Mouse (Mus musculus) spleen, adult 18-20 months (tissue): ENCODE measurements around the gene Rnaset2a.
"Not testable (repeated sequence)": the region's sequence is repeated elsewhere in the genome, so short reads cannot be mapped to it uniquely, and the experiment has no call there.

Experiments used
- DNase-seq, 2 experiments: peaks; one replicate each; pipeline ENCODE4 v3.0.0; 2022; ENCODE audit warnings: mixed read lengths in 2 of 2

Rnaset2a gene

DNA sequence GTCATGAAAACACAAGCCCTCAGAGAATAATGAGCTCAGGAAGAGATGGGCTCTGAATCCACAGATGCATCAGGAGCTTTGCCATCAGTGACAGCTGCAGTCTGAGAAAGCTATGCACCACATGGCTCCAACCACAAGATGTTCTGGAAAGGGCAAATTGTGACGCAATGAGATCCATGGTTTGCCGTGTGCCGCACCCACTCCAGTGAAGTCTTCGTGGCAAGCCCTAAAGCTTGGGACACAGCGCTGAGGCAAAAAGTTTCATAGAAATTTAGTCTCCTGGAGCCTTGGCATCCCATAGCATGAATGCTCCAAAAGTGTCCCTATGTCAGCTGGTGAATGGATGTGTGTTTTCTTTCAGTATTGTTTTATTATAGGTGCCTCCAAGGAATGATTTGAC is 9.8 kb downstream of the Rnaset2a start:
- DNase-seq: not testable (repeated sequence)

- DNase-seq: not testable (repeated sequence)
These were observed 17.0 kb downstream of the Rnaset2a start for GRCm38 (mm10) chr17:8130849-8131248.

DNA sequence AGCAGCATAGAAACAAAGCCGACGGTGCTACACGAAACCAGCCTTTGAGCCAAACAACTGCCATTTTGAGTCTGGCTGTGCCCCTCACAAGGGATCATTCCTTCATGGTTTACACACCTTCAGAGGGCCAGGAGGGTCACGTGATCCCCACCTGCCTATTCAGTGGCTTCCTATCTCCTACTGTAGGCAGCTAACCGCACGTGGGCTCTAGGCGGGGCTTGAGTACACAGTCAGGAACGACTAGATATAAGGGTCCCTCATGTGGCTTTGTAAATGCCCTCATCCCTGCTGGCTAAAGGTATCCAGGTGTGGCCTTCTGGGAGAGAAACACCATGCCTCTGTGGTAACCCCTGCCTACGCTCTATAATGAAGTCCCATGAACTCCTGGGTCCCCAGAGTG is 18.3 kb downstream of the Rnaset2a start:
- DNase-seq: not testable (repeated sequence)

- DNase-seq: not testable (repeated sequence)
These were observed 19.4 kb downstream of the Rnaset2a start for GRCm38 (mm10) chr17:8128326-8128993.

GRCm38 (mm10) chr17:8124586-8124985 is 23.3 kb downstream of the Rnaset2a start:
- DNase-seq: not testable (repeated sequence)

GRCm38 (mm10) chr17:8122974-8123373 is 24.9 kb downstream of the Rnaset2a start:
- DNase-seq: not testable (repeated sequence)

DNA sequence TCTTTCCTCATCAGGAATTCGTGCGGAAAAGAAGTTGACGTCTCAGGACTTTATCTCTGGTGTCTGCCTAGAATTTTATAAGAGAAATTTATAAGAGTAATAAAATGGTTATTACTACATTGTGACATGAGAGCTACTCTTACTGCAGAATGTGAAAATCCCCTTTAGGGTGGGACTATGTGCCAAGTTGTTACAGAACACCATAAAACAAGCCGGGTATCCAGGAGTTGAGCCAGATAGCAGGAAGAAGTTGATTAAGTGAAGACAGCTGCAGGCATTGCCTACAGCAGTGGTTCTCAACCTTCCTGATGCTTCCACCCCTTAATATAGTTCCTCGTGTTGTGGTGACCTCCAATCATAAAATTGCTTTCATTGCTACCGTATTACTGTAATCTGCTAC is 31.0 kb downstream of the Rnaset2a start:
- DNase-seq: not testable (repeated sequence)

- not testable (repeated sequence) for DNase-seq
These were observed 31.5 kb downstream of the Rnaset2a start for GRCm38 (mm10) chr17:8116378-8116777.

- DNase-seq: not testable (repeated sequence)
These were observed 35.7 kb downstream of the Rnaset2a start for GRCm38 (mm10) chr17:8112199-8112598.

- DNase-seq: not testable (repeated sequence)
These were observed 46.6 kb downstream of the Rnaset2a start for GRCm38 (mm10) chr17:8101297-8101609.

GRCm38 (mm10) chr17:8100405-8101296 is 47.2 kb downstream of the Rnaset2a start:
- not testable (repeated sequence) for DNase-seq

DNA sequence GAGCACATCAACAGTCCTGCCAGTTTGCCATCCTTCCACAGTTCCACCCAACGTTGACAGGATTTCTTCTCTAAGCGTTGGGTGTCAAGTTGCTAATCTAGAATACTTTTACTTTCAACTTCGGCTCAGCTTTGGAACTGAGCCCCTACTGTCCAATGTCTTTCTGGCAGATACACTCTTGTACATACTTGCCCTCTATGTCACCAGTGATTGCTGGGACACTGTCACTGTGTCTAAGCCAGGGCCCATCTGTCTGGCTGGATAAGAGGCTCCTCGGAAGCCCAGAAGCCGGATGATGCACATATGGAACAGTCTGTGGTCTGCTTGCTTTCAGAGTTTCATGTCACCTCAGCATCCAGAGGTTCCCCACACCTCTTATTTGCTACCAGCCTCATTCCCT is 51.7 kb downstream of the Rnaset2a start:
- DNase-seq: not testable (repeated sequence)

- DNase-seq: not testable (repeated sequence)
These were observed 52.2 kb downstream of the Rnaset2a start for GRCm38 (mm10) chr17:8095653-8096052.

GRCm38 (mm10) chr17:8092537-8093526 is 55.1 kb downstream of the Rnaset2a start:
- not testable (repeated sequence) for DNase-seq

- DNase-seq: not testable (repeated sequence)
These were observed 56.6 kb downstream of the Rnaset2a start for GRCm38 (mm10) chr17:8091320-8091719.

- not testable (repeated sequence) for DNase-seq
These were observed 78.0 kb downstream of the Rnaset2a start for GRCm38 (mm10) chr17:8069847-8070246.
